ENCODE assay signal across 9 mouse cellular contexts in genomic region chr1:133434018-133434755, GRCm38 (mm10). TPM values are rescaled to one million over a fixed set of nuclear protein-coding genes. Genes with fewer than 3 reads are reported as not detected.
DNase-seq lines count a peak whose midpoint lies in the region; ATAC-seq and TF ChIP-seq lines count a peak whose summit lies in the region.
"Had no signal": no experiment of that assay in that cellular context is flagged by ENCODE, and none has a peak within 500 bp of the region (broad histone marks: within the 10 kb centered on the region; RNA-seq: fewer than 3 reads in every experiment).

No protein-coding gene starts in this region.

- WGBS in forebrain, embryonic 15.5 days = 2% methylated on average over 10 of the region's 12 CpGs
- 20% methylated on average over 11 of the region's 12 CpGs for WGBS in intestine, embryonic 15.5 days
- 4% methylated on average over 12 of the region's 12 CpGs for WGBS in midbrain, postnatal 0 days

- H3K4me1 ChIP-seq in forebrain, embryonic 15.5 days = peaks cover 19% of the 10 kb centered on the region
- peaks cover 18% of the 10 kb centered on the region for H3K4me1 ChIP-seq in intestine, embryonic 15.5 days (replicated peaks)
- peaks cover 7% of the 10 kb centered on the region; the same call in 1 of the 2 replicates for H3K4me1 ChIP-seq in midbrain, postnatal 0 days (ENCODE audit: insufficient read depth, low read length)

- peak overlapping the region; percentile 68 for H3K27ac ChIP-seq in forebrain, embryonic 15.5 days (replicated peaks)
- no peak overlapping the region for H3K27ac ChIP-seq in intestine, embryonic 15.5 days
- no peak overlapping the region for H3K27ac ChIP-seq in midbrain, postnatal 0 days (ENCODE audit: low read depth, low read length)

- no peaks in the 10 kb centered on the region for H3K36me3 ChIP-seq in forebrain, embryonic 15.5 days
- no peaks in the 10 kb centered on the region for H3K36me3 ChIP-seq in intestine, embryonic 15.5 days
- no peaks in the 10 kb centered on the region for H3K36me3 ChIP-seq in midbrain, postnatal 0 days (ENCODE audit: insufficient read depth, low read length)

- peaks cover 10% of the 10 kb centered on the region; the same call in 1 of the 2 replicates for H3K9me3 ChIP-seq in forebrain, embryonic 15.5 days
- H3K9me3 ChIP-seq in intestine, embryonic 15.5 days = peaks cover 3% of the 10 kb centered on the region; the same call in 1 of the 2 replicates
- H3K9me3 ChIP-seq in midbrain, postnatal 0 days (ENCODE audit: low read length) = no peaks in the 10 kb centered on the region

- intact Hi-C loops in left cerebral cortex, postnatal 4 days (cut with DNase I) = no loop called here

- H3K27me3 ChIP-seq in forebrain, embryonic 15.5 days = no peaks in the 10 kb centered on the region
- no peaks in the 10 kb centered on the region for H3K27me3 ChIP-seq in intestine, embryonic 15.5 days (replicated peaks)
- no peaks in the 10 kb centered on the region for H3K27me3 ChIP-seq in midbrain, postnatal 0 days (ENCODE audit: insufficient read depth, low read length)

- peak; percentile 90 for ATAC-seq in forebrain, embryonic 15.5 days (replicated peaks)
- peak; percentile 52 for ATAC-seq in intestine, embryonic 15.5 days
- peak; percentile 71 for ATAC-seq in midbrain, postnatal 0 days (ENCODE audit: low FRiP score)
- ATAC-seq in activated CD4-positive, CD25-positive, alpha-beta regulatory T cell, adult 4 months = no peak
- ATAC-seq: Patski had no signal

- H3K9ac ChIP-seq in forebrain, embryonic 15.5 days (replicated peaks) = peak overlapping the region; percentile 12
- no peak overlapping the region for H3K9ac ChIP-seq in intestine, embryonic 15.5 days
- peak overlapping the region; percentile 24; the same call in 1 of the 2 replicates for H3K9ac ChIP-seq in midbrain, postnatal 0 days (replicated peaks; ENCODE audit: low read length, poor library complexity, severe bottlenecking)

- H3K4me2 ChIP-seq in forebrain, embryonic 15.5 days (replicated peaks) = peak overlapping the region; percentile 40
- peak overlapping the region; percentile 53 for H3K4me2 ChIP-seq in intestine, embryonic 15.5 days (replicated peaks)
- peak overlapping the region; percentile 46 for H3K4me2 ChIP-seq in midbrain, postnatal 0 days (ENCODE audit: low read depth, low read length, poor library complexity, severe bottlenecking)

- peak; percentile 67 for DNase-seq in ovary, adult 18-20 months (ENCODE audit: low spot score)
- no peak for DNase-seq in ovary, postnatal 10 days (ENCODE audit: low spot score)
- peak; percentile 59 for DNase-seq in left cerebral cortex, postnatal 4 days
- DNase-seq in midbrain, postnatal 0 days (ENCODE audit: low spot score) = peak; percentile 67
- DNase-seq in thymus, postnatal 10 days (ENCODE audit: low spot score in 2 of 2) = no peak

- no peak for TF ChIP-seq CTCF in midbrain, postnatal 0 days (IDR thresholded peaks at IDR 0.05)

- peak overlapping the region; percentile 18 for H3K4me3 ChIP-seq in forebrain, embryonic 15.5 days
- H3K4me3 ChIP-seq in intestine, embryonic 15.5 days (replicated peaks) = peak overlapping the region; percentile 25
- H3K4me3 ChIP-seq in midbrain, postnatal 0 days (ENCODE audit: low read depth, low read length) = no peak overlapping the region

RNA-seq across cellular contexts. Expression of gene Sox13, which starts 10.0 kb away (rescaled TPM):
- 4.6 and 5.1 TPM in 2 replicates for polyA plus RNA-seq in forebrain, embryonic 15.5 days (2015; fragmentation: Nextera tagmentation; extraction: Ambion mirVana)
- 9.0 and 11.4 TPM in 2 replicates for polyA plus RNA-seq in intestine, embryonic 15.5 days (2015; fragmentation: Nextera tagmentation; extraction: Ambion mirVana)
- total RNA-seq in left cerebral cortex, postnatal 4 days (2021) = 10 to 100 TPM; 10.1 to 12.4 TPM
- 16.5 and 17.3 TPM in 2 replicates for total RNA-seq in midbrain, postnatal 0 days (2014; rRNA removed)
- polyA plus RNA-seq in midbrain, postnatal 0 days (2015; fragmentation: Nextera tagmentation; extraction: Ambion mirVana) = 3.3 and 4.7 TPM in 2 replicates
- polyA plus RNA-seq in activated CD4-positive, CD25-positive, alpha-beta regulatory T cell, adult 4 months (2017; shearing (Covaris generic)) = not detected

Comparison
In these comparisons a context has a peak if more than half of its experiments do, and no peak if none do; other contexts are left out.
1. DNase-seq: peak in ovary, adult 18-20 months (single experiment), left cerebral cortex, postnatal 4 days (single experiment) and midbrain, postnatal 0 days (single experiment); none in ovary, postnatal 10 days (single experiment) and thymus, postnatal 10 days (0 of 2).
2. Peak in every context shown above with its lines, with median percentiles within 50 percentile points of each other: H3K4me2 ChIP-seq.